Mouse (Mus musculus): Measurements from ENCODE around the gene Apol6. TPM values are rescaled to one million over a fixed set of nuclear protein-coding genes. Genes with fewer than 3 reads are reported as not detected.
A peak's percentile ranks its signal among the peaks of the same experiment; 100 is the strongest.

Gene Apol6
- polyA plus RNA-seq, 1 experiment = not detected

DNA sequence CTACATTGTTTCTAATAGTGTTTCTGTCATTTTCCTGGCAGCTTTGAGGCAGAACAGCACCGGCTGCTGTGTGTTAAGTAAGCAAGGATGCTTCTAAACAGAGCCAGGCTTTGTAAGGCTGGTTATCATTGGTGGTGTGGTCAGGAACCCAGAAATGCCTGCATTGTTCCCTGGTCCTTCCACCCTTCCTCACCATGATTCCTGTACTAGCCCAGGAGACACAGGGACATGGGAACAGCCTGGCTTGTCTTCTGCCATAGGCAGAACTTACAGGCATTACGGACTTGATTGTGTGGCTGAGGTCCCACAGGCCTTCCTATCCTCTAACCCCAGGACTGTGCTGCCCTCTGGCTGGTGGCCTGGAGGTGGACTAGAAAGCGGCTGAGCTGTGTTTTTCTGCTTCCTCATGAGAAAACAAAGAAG lies 23.9 kb downstream of the Apol6 start:
- H3K9ac ChIP-seq (ENCODE audit: low read depth, poor library complexity, severe bottlenecking) = no peak overlapping the region
- H3K4me1 ChIP-seq (ENCODE audit: control insufficient read depth, insufficient read depth, low read length) = no peaks in the 10 kb centered on the region
- H3K27me3 ChIP-seq (ENCODE audit: control insufficient read depth, insufficient read depth, low read length, poor library complexity, severe bottlenecking) = no peaks in the 10 kb centered on the region
- TF ChIP-seq CTCF (IDR thresholded peaks at IDR 0.05; ENCODE audit: low read depth, low read length) = peak; percentile 46
- no peak for TF ChIP-seq POLR2A (IDR thresholded peaks at IDR 0.05; ENCODE audit: insufficient read depth, low read length)
- no peak for TF ChIP-seq EP300 (IDR thresholded peaks at IDR 0.05; ENCODE audit: insufficient read depth, low read depth, low read length)
- no peak overlapping the region for H3K27ac ChIP-seq (ENCODE audit: insufficient read depth, low read length)
- H3K9me3 ChIP-seq (replicated peaks; ENCODE audit: control insufficient read depth, insufficient read depth, low read length, poor library complexity, severe bottlenecking) = no peaks in the 10 kb centered on the region
- H3K4me3 ChIP-seq (ENCODE audit: low read depth, low read length) = no peak overlapping the region
- no peaks in the 10 kb centered on the region for H3K36me3 ChIP-seq (ENCODE audit: control insufficient read depth, insufficient read depth, low read length, poor library complexity, severe bottlenecking)

DNA sequence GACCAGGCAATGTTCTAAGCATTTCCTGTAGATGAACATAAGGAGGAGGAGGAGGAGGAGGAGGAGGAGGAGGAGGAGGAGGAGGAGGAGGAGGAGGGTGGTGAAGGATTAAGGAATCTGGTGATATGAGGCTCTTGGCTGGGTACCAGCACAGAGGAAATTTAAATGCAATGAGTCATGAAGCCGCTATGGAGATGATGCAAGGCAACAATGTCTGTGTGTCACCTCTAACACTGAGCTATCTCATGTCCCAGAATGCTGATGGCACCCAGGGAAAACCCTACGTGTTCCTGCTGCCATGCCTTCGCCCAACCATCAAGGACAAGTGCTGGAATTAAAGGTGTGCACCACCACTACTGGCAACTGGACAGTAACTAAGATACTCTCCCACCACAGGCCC lies 24.5 kb downstream of the Apol6 start:
- H3K27ac ChIP-seq (ENCODE audit: insufficient read depth, low read length) = no peak overlapping the region
- no peaks in the 10 kb centered on the region for H3K9me3 ChIP-seq (replicated peaks; ENCODE audit: control insufficient read depth, insufficient read depth, low read length, poor library complexity, severe bottlenecking)
- no peak overlapping the region for H3K4me3 ChIP-seq (ENCODE audit: low read depth, low read length)
- TF ChIP-seq POLR2A (IDR thresholded peaks at IDR 0.05; ENCODE audit: insufficient read depth, low read length) = no peak
- no peak for TF ChIP-seq EP300 (IDR thresholded peaks at IDR 0.05; ENCODE audit: insufficient read depth, low read depth, low read length)
- TF ChIP-seq CTCF (IDR thresholded peaks at IDR 0.05; ENCODE audit: low read depth, low read length) = no peak
- no peaks in the 10 kb centered on the region for H3K36me3 ChIP-seq (ENCODE audit: control insufficient read depth, insufficient read depth, low read length, poor library complexity, severe bottlenecking)
- H3K9ac ChIP-seq (ENCODE audit: low read depth, poor library complexity, severe bottlenecking) = no peak overlapping the region
- no peaks in the 10 kb centered on the region for H3K4me1 ChIP-seq (ENCODE audit: control insufficient read depth, insufficient read depth, low read length)
- no peaks in the 10 kb centered on the region for H3K27me3 ChIP-seq (ENCODE audit: control insufficient read depth, insufficient read depth, low read length, poor library complexity, severe bottlenecking)

DNA sequence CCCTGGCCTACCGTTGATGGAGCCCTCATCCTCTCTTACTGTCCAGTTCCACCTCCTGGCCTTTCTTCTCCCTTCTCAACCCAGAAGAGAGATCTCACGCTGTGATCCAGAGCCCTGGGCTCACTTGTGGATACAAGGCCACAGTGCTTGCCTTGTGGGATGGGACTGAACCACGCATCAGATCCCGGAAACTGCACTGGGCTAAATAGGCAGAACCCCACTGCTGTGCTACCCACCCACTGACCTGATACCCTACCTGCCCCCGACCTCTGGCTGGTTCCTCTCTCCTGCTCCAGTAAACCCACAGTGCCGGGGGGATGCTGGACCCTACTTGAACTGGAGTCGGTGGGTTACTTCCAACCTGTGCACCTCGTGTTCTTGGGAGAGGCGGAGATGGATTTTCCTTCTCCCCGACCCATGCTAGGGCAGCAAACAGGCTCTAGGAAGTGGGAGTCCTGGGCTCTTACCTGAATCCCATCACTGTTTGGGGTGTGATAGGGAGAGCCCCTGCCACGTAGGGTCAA lies 26.3 kb downstream of the Apol6 start:
- Histone ChIP-seq H3K36me3 (ENCODE audit: control insufficient read depth, insufficient read depth, low read length, poor library complexity, severe bottlenecking) (no peaks in the 10 kb centered on the region), H3K4me3 (ENCODE audit: low read depth, low read length) (no peak overlapping the region), H3K9me3 (replicated peaks; ENCODE audit: control insufficient read depth, insufficient read depth, low read length, poor library complexity, severe bottlenecking) (no peaks in the 10 kb centered on the region), H3K27ac (ENCODE audit: insufficient read depth, low read length) (peak overlapping the region; percentile 24; the same call in 1 of the 2 replicates), H3K4me1 (ENCODE audit: control insufficient read depth, insufficient read depth, low read length) (no peaks in the 10 kb centered on the region), H3K27me3 (ENCODE audit: control insufficient read depth, insufficient read depth, low read length, poor library complexity, severe bottlenecking) (no peaks in the 10 kb centered on the region), H3K9ac (ENCODE audit: low read depth, poor library complexity, severe bottlenecking) (peak overlapping the region; percentile 29; the same call in 1 of the 2 replicates)
- TF ChIP-seq CTCF (IDR thresholded peaks at IDR 0.05; ENCODE audit: low read depth, low read length) = no peak
- no peak for TF ChIP-seq EP300 (IDR thresholded peaks at IDR 0.05; ENCODE audit: insufficient read depth, low read depth, low read length)
- TF ChIP-seq POLR2A (IDR thresholded peaks at IDR 0.05; ENCODE audit: insufficient read depth, low read length) = no peak

DNA sequence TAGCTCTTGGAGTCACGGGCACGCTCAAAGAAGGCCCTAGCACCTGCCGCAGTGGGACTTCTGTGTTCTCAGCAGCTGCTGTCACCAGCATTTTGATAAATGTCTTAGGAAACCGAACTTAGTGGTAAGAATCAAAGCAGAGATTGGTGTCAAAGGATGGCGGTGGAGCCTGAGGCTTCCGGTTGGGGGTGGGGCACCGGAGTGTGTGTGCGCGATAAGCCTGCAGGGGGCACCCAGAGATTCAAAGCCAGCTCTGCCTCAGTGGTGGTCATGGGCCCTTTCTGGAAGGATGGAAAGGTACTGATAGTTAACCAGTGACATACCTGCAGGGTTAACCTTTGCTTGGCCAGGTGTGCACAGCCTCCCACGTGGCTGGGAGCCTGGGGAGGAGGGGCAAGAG lies 27.0 kb downstream of the Apol6 start:
- Histone ChIP-seq H3K27me3 (ENCODE audit: control insufficient read depth, insufficient read depth, low read length, poor library complexity, severe bottlenecking) (no peaks in the 10 kb centered on the region), H3K9ac (ENCODE audit: low read depth, poor library complexity, severe bottlenecking) (peak overlapping the region; percentile 29), H3K27ac (ENCODE audit: insufficient read depth, low read length) (peak overlapping the region; percentile 24), H3K4me1 (ENCODE audit: control insufficient read depth, insufficient read depth, low read length) (no peaks in the 10 kb centered on the region), H3K36me3 (ENCODE audit: control insufficient read depth, insufficient read depth, low read length, poor library complexity, severe bottlenecking) (no peaks in the 10 kb centered on the region), H3K4me3 (ENCODE audit: low read depth, low read length) (peak overlapping the region; percentile 54), H3K9me3 (replicated peaks; ENCODE audit: control insufficient read depth, insufficient read depth, low read length, poor library complexity, severe bottlenecking) (no peaks in the 10 kb centered on the region)
- peak; percentile 72 for TF ChIP-seq CTCF (IDR thresholded peaks at IDR 0.05; ENCODE audit: low read depth, low read length)
- TF ChIP-seq EP300 (IDR thresholded peaks at IDR 0.05; ENCODE audit: insufficient read depth, low read depth, low read length) = peak; percentile 64; the same call in 1 of the 2 replicates
- TF ChIP-seq POLR2A (IDR thresholded peaks at IDR 0.05; ENCODE audit: insufficient read depth, low read length) = no peak

DNA sequence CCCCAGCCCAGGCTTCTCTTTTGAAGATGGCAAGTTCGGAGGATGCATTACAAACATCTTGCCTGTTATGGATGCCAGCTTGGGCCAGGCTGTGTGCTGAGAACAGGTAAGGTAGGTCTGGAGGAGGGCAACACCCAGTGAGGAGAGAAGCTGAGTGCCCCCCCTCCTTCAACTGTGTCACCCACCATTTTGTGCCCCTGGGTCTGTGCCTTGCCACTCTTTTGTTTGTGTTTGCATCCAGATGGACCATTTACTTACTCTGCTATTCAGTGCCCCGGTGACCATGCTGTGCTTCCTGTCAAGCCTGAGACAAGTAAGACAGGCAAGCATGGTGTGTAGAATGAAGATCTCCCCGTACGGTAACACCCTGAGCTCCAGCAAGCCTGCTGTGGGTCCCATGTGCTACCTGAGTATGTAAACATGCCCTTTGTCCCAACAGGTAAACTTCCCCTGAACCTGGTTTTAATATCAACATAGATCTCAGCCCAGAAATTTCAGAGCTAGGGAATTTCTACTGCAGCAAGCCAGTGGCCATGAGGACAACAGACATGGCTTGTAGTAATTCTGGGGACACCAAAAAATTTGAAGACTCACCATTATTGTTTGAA lies 28.1 kb downstream of the Apol6 start:
- Histone ChIP-seq H3K4me3 (ENCODE audit: low read depth, low read length) (no peak overlapping the region), H3K9me3 (replicated peaks; ENCODE audit: control insufficient read depth, insufficient read depth, low read length, poor library complexity, severe bottlenecking) (no peaks in the 10 kb centered on the region), H3K4me1 (ENCODE audit: control insufficient read depth, insufficient read depth, low read length) (peaks cover 3% of the 10 kb centered on the region), H3K27ac (ENCODE audit: insufficient read depth, low read length) (no peak overlapping the region), H3K9ac (ENCODE audit: low read depth, poor library complexity, severe bottlenecking) (no peak overlapping the region), H3K27me3 (ENCODE audit: control insufficient read depth, insufficient read depth, low read length, poor library complexity, severe bottlenecking) (no peaks in the 10 kb centered on the region), H3K36me3 (ENCODE audit: control insufficient read depth, insufficient read depth, low read length, poor library complexity, severe bottlenecking) (no peaks in the 10 kb centered on the region)
- TF ChIP-seq POLR2A (IDR thresholded peaks at IDR 0.05; ENCODE audit: insufficient read depth, low read length) (no peak), CTCF (IDR thresholded peaks at IDR 0.05; ENCODE audit: low read depth, low read length) (no peak), EP300 (IDR thresholded peaks at IDR 0.05; ENCODE audit: insufficient read depth, low read depth, low read length) (no peak)

DNA sequence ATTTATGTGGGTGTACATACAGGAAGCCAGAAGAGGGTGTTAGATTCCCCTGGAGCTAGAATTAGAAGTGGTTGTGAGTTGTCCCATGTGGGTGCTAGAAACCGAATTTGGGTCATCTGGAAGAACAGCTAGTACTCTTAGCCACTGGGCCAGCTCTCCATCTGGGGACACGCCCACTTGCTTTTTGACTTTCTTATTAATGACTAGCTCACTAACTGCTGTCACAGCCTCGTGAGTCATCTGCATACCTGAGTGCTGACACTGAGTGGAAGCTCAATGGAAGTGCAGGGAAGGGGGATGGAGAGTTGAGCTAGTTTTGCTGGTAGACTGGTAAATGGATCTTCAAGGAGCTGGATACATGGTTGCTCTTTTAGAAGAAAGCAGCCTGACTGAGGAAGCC lies 32.0 kb downstream of the Apol6 start:
- Histone ChIP-seq H3K9ac (ENCODE audit: low read depth, poor library complexity, severe bottlenecking) (no peak overlapping the region), H3K9me3 (replicated peaks; ENCODE audit: control insufficient read depth, insufficient read depth, low read length, poor library complexity, severe bottlenecking) (no peaks in the 10 kb centered on the region), H3K4me1 (ENCODE audit: control insufficient read depth, insufficient read depth, low read length) (peaks cover 8% of the 10 kb centered on the region), H3K27ac (ENCODE audit: insufficient read depth, low read length) (no peak overlapping the region), H3K27me3 (ENCODE audit: control insufficient read depth, insufficient read depth, low read length, poor library complexity, severe bottlenecking) (no peaks in the 10 kb centered on the region), H3K4me3 (ENCODE audit: low read depth, low read length) (no peak overlapping the region), H3K36me3 (ENCODE audit: control insufficient read depth, insufficient read depth, low read length, poor library complexity, severe bottlenecking) (no peaks in the 10 kb centered on the region)
- TF ChIP-seq POLR2A (IDR thresholded peaks at IDR 0.05; ENCODE audit: insufficient read depth, low read length) (no peak), CTCF (IDR thresholded peaks at IDR 0.05; ENCODE audit: low read depth, low read length) (no peak), EP300 (IDR thresholded peaks at IDR 0.05; ENCODE audit: insufficient read depth, low read depth, low read length) (no peak)
